Mouse (Mus musculus): ENCODE data around the gene Idh3a.
"Not testable (repeated sequence)": the region's sequence is repeated elsewhere in the genome, so short reads cannot be mapped to it uniquely, and the experiment has no call there.

The Idh3a gene

GRCm38 (mm10) chr9:54586199-54587061 is at the start of gene Idh3a:
TSS of gene Idh3a (plus strand) at chr9:54586334.
- peak; percentile 97 for DNase-seq (ENCODE audit: low read depth)

- DNase-seq (ENCODE audit: low read depth): no peak
Measured at GRCm38 (mm10) chr9:54537030-54537429, 49.1 kb upstream of the Idh3a start.

GRCm38 (mm10) chr9:54537480-54537879 is 48.7 kb upstream of the Idh3a start:
- no peak for DNase-seq (ENCODE audit: low read depth)

- no peak for DNase-seq (ENCODE audit: low read depth)
Measured at GRCm38 (mm10) chr9:54538244-54538643, 47.9 kb upstream of the Idh3a start.

GRCm38 (mm10) chr9:54538684-54539083 is 47.5 kb upstream of the Idh3a start, which contains the start of gene Sh2d7:
TSS of gene Sh2d7 (plus strand) at chr9:54538984.
- DNase-seq (ENCODE audit: low read depth): no peak

GRCm38 (mm10) chr9:54540801-54541200 is 45.3 kb upstream of the Idh3a start:
- no peak for DNase-seq (ENCODE audit: low read depth)

GRCm38 (mm10) chr9:54544212-54544953 is 41.8 kb upstream of the Idh3a start:
- no peak for DNase-seq (ENCODE audit: low read depth)

GRCm38 (mm10) chr9:54544954-54545315 is 41.2 kb upstream of the Idh3a start:
- DNase-seq (ENCODE audit: low read depth): no peak

- peak; percentile 62 for DNase-seq (ENCODE audit: low read depth)
Measured at GRCm38 (mm10) chr9:54547536-54547935, 38.6 kb upstream of the Idh3a start.

GRCm38 (mm10) chr9:54549433-54549832 is 36.7 kb upstream of the Idh3a start:
- DNase-seq (ENCODE audit: low read depth): no peak

GRCm38 (mm10) chr9:54552409-54552808 is 33.7 kb upstream of the Idh3a start:
- DNase-seq (ENCODE audit: low read depth): peak; percentile 49

- no peak for DNase-seq (ENCODE audit: low read depth)
Measured at GRCm38 (mm10) chr9:54555044-54555443, 31.1 kb upstream of the Idh3a start.

GRCm38 (mm10) chr9:54558731-54559130 is 27.4 kb upstream of the Idh3a start:
- no peak for DNase-seq (ENCODE audit: low read depth)

GRCm38 (mm10) chr9:54559771-54560471 is 26.2 kb upstream of the Idh3a start, which contains the start of gene Cib2:
TSS of gene Cib2 (minus strand) at chr9:54560218.
- DNase-seq (ENCODE audit: low read depth): no peak

- DNase-seq (ENCODE audit: low read depth): no peak
Measured at GRCm38 (mm10) chr9:54560831-54561601, 25.1 kb upstream of the Idh3a start.

- no peak for DNase-seq (ENCODE audit: low read depth)
Measured at GRCm38 (mm10) chr9:54566958-54567357, 19.2 kb upstream of the Idh3a start.

- no peak for DNase-seq (ENCODE audit: low read depth)
Measured at GRCm38 (mm10) chr9:54568732-54569131, 17.4 kb upstream of the Idh3a start.

GRCm38 (mm10) chr9:54571130-54571839 is 14.8 kb upstream of the Idh3a start:
- DNase-seq (ENCODE audit: low read depth): no peak

- DNase-seq (ENCODE audit: low read depth): no peak
Measured at GRCm38 (mm10) chr9:54583712-54584111, 2.4 kb upstream of the Idh3a start.

- DNase-seq (ENCODE audit: low read depth): not testable (repeated sequence)
Measured at GRCm38 (mm10) chr9:54584127-54584526, 2.0 kb upstream of the Idh3a start.

- DNase-seq (ENCODE audit: low read depth): no peak
Measured at GRCm38 (mm10) chr9:54585839-54586198, 315 bp upstream of the Idh3a start.

All from 416B (cell line).